Mouse (Mus musculus) G1E (cell line): ENCODE measurements at regions not wholly inside any gene's neighbourhood (a gene's known extent, or its start where the extent isn't known, plus 50 kb on each side); places are given as distances from the start of the nearest gene placed in this dataset.

Experiments
- CTCF ChIP-seq: IDR thresholded peaks from 2 replicates; pipeline ENCODE4 v1.5.1; 2012; ENCODE audit warnings: low read depth, low read length, inconsistent platforms, mixed read lengths
- GATA2 ChIP-seq: IDR thresholded peaks from 2 replicates; pipeline ENCODE4 v1.6.1; 2012; ENCODE audit warnings: low read depth, low read length, inconsistent platforms, borderline replicate concordance
- POLR2AphosphoS5 ChIP-seq: IDR thresholded peaks from 2 replicates; pipeline ENCODE4 v1.6.1; 2012; ENCODE audit warnings: low read depth, low read length, inconsistent platforms; ENCODE audit not compliant: insufficient replicate concordance

DNA sequence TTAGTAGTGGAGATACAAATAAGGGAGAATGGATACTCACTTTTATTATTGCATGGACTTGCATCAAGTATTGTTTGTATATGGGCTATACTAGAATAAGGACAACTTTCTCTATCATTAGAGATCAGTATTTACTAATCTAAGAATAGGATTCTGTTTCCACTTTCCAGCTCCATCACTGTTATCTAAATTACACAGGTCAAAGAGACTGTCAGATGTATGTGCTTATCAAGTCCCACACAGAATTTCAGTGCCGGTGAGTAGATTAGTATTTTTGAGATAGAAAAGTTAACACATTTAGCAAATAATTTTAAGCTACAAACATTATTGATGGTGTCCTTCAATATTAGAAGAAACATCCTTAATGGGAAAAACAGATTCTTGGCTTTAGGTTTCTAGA lies 1210.5 kb downstream of the Efna5 start:
- TF ChIP-seq POLR2AphosphoS5, result no peak
- no peak for TF ChIP-seq GATA2
- no peak for TF ChIP-seq CTCF
